Mouse (Mus musculus): ENCODE measurements around the gene Lrrc1. TPM values are rescaled to one million over a fixed set of nuclear protein-coding genes. Genes with fewer than 3 reads are reported as not detected.
A peak's percentile ranks its signal among the peaks of the same experiment; 100 is the strongest.

The Lrrc1 gene
- polyA plus RNA-seq, 1 experiment from 2014 or later = 10.6 TPM

DNA sequence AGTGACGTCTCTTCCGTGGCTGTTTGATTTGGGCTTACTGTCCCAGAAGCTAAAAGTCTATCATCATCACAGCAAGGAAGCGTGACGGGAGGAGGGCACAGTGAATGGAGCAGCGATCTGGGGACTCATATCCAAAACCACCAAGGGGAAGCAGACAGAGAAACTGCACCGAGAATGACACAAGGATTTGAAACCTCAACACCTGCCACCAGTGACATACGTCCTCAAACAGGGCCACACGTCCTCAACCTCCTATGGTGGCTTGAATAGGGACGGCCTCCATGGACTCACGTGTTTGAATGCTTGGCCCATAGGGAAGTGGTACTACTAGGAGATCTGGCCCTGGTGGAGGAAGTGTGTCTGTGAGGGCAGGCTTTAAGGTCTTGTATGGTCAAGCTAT is 153.4 kb downstream of the Lrrc1 start:
- Histone ChIP-seq H3K4me2 (ENCODE audit: low read length) (no peak overlapping the region), H3K27me3 (replicated peaks; ENCODE audit: control insufficient read depth, insufficient read depth, low read length) (no peaks in the 10 kb centered on the region), H3K4me1 (ENCODE audit: control insufficient read depth, insufficient read depth, low read length) (no peaks in the 10 kb centered on the region), H3K4me3 (ENCODE audit: low read depth, low read length) (no peak overlapping the region), H3K9me3 (replicated peaks; ENCODE audit: control insufficient read depth, low read length) (no peaks in the 10 kb centered on the region), H3K36me3 (ENCODE audit: control insufficient read depth, insufficient read depth, low read length) (no peaks in the 10 kb centered on the region), H3K27ac (ENCODE audit: low read depth, low read length) (no peak overlapping the region), H3K9ac (ENCODE audit: low read length) (no peak overlapping the region)
- WGBS = 92% methylated on average over 10 of the region's 10 CpGs
- DNase-seq (ENCODE audit: low spot score) = no peak
- ATAC-seq = no peak

DNA sequence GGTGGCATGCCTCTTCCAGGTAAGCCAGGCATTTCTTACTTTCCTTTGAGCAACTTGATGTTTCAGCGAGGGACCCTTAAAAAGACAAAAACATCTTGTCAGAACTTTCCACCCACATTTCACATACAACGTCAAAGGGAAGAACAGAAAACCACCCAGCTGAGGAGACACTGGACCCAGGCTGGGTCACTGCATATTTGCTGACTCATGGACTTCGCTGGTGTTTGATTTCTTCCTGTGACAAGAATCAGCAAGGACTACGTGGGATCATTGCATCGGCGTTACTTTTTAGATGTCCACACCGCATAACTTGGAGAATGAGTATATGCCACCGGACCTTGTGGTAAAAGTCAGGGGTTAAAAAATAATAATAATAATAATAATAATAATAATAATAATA is 155.7 kb downstream of the Lrrc1 start:
- Histone ChIP-seq H3K27me3 (replicated peaks; ENCODE audit: control insufficient read depth, insufficient read depth, low read length) (no peaks in the 10 kb centered on the region), H3K4me3 (ENCODE audit: low read depth, low read length) (no peak overlapping the region), H3K9ac (ENCODE audit: low read length) (no peak overlapping the region), H3K36me3 (ENCODE audit: control insufficient read depth, insufficient read depth, low read length) (no peaks in the 10 kb centered on the region), H3K27ac (ENCODE audit: low read depth, low read length) (no peak overlapping the region), H3K4me2 (ENCODE audit: low read length) (no peak overlapping the region), H3K4me1 (ENCODE audit: control insufficient read depth, insufficient read depth, low read length) (no peaks in the 10 kb centered on the region), H3K9me3 (replicated peaks; ENCODE audit: control insufficient read depth, low read length) (no peaks in the 10 kb centered on the region)
- WGBS = 94% methylated on average over 8 of the region's 8 CpGs
- ATAC-seq (no peak), DNase-seq (ENCODE audit: low spot score) (no peak)

DNA sequence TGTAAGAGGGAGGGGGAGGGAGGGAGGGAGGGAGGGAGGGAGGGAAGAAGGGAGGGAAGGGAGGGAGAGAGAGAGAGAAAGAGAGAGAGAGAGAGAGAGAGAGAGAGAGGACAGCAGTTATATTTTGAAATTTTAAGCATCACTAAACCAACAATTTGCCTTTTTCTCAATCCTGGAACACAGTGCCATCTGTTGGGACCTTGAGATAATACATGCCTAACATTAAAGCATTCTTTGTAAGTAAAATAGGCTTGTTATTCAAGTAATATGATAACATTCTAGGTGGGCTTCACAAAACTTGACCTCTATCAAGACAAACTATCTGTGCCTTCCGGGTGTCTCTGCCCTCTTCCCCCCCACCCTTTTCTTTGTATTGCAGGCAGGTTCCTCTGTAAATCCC is 157.9 kb downstream of the Lrrc1 start:
- no peak overlapping the region for H3K9ac ChIP-seq (ENCODE audit: low read length)
- no peaks in the 10 kb centered on the region for H3K27me3 ChIP-seq (replicated peaks; ENCODE audit: control insufficient read depth, insufficient read depth, low read length)
- H3K4me1 ChIP-seq (ENCODE audit: control insufficient read depth, insufficient read depth, low read length) = no peaks in the 10 kb centered on the region
- ATAC-seq (no peak), DNase-seq (ENCODE audit: low spot score) (peak; percentile 70)
- H3K9me3 ChIP-seq (replicated peaks; ENCODE audit: control insufficient read depth, low read length) = no peaks in the 10 kb centered on the region
- H3K4me3 ChIP-seq (ENCODE audit: low read depth, low read length) = no peak overlapping the region
- H3K27ac ChIP-seq (ENCODE audit: low read depth, low read length) = no peak overlapping the region
- H3K4me2 ChIP-seq (ENCODE audit: low read length) = no peak overlapping the region
- H3K36me3 ChIP-seq (ENCODE audit: control insufficient read depth, insufficient read depth, low read length) = no peaks in the 10 kb centered on the region
- 37% methylated on average over 1 of the region's 1 CpGs for WGBS

- Histone ChIP-seq H3K36me3 (ENCODE audit: control insufficient read depth, insufficient read depth, low read length) (no peaks in the 10 kb centered on the region), H3K27ac (ENCODE audit: low read depth, low read length) (no peak overlapping the region), H3K27me3 (replicated peaks; ENCODE audit: control insufficient read depth, insufficient read depth, low read length) (no peaks in the 10 kb centered on the region), H3K9ac (ENCODE audit: low read length) (no peak overlapping the region), H3K4me3 (ENCODE audit: low read depth, low read length) (no peak overlapping the region), H3K4me2 (ENCODE audit: low read length) (no peak overlapping the region), H3K9me3 (replicated peaks; ENCODE audit: control insufficient read depth, low read length) (no peaks in the 10 kb centered on the region), H3K4me1 (ENCODE audit: control insufficient read depth, insufficient read depth, low read length) (no peaks in the 10 kb centered on the region)
- no peak for DNase-seq (ENCODE audit: low spot score)
- ATAC-seq = no peak; the same call in 1 of the 2 replicates
- 85% methylated on average over 12 of the region's 12 CpGs for WGBS
These were observed 159.1 kb downstream of the Lrrc1 start for GRCm38 (mm10) chr9:77385611-77386010.

DNA sequence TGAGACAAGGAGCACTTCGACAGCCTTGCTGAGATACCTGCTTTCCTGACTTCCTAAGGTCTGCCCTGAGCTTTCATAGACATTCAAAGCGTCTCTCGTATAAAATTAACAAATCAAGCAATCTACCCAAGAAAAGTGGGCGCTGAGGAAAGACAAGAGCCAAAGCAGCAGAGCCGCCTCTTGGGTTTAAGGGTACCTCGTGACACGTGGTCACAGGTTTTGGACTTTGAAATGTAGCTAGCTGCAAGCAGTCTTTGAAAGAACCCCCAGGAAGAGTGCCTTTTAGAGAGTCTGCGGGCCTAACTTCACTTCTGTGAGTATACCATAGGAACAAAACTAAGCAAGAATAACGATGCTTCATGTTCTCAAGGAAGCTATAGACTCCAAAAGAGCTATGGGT is 160.0 kb downstream of the Lrrc1 start:
- ATAC-seq = no peak
- 86% methylated on average over 9 of the region's 9 CpGs for WGBS

DNA sequence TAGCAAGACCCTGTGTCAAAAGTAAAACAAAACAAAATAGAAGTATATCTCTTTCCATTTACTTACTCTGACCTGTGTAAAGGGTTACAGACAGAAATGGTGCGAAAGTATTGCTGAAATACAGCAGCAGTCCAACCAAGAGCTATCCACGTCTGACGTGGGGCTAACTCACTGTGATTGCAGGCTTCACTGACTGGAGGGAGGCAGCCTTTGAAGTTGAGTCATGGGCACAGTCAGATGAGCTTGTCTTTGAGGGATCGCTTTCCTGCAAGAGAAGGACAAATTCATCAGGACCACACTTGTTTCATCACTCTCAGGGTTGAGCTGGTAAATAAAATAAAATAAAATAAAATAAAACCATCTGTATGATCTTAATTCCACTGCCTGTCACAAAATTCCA is 160.7 kb downstream of the Lrrc1 start:
- no peak for ATAC-seq
- H3K4me2 ChIP-seq (ENCODE audit: low read length) = no peak overlapping the region
- no peak overlapping the region for H3K9ac ChIP-seq (ENCODE audit: low read length)
- H3K4me3 ChIP-seq (ENCODE audit: low read depth, low read length) = no peak overlapping the region
- 85% methylated on average over 4 of the region's 4 CpGs for WGBS
- no peaks in the 10 kb centered on the region for H3K36me3 ChIP-seq (ENCODE audit: control insufficient read depth, insufficient read depth, low read length)
- H3K27ac ChIP-seq (ENCODE audit: low read depth, low read length) = no peak overlapping the region
- H3K27me3 ChIP-seq (replicated peaks; ENCODE audit: control insufficient read depth, insufficient read depth, low read length) = no peaks in the 10 kb centered on the region
- H3K9me3 ChIP-seq (replicated peaks; ENCODE audit: control insufficient read depth, low read length) = no peaks in the 10 kb centered on the region
- no peaks in the 10 kb centered on the region for H3K4me1 ChIP-seq (ENCODE audit: control insufficient read depth, insufficient read depth, low read length)
- no peak for DNase-seq (ENCODE audit: low spot score)

More for the DNA sequence above, 160.0 kb downstream of the Lrrc1 start:
- H3K36me3 ChIP-seq (ENCODE audit: control insufficient read depth, insufficient read depth, low read length) = no peaks in the 10 kb centered on the region
- no peaks in the 10 kb centered on the region for H3K27me3 ChIP-seq (replicated peaks; ENCODE audit: control insufficient read depth, insufficient read depth, low read length)
- no peak overlapping the region for H3K4me3 ChIP-seq (ENCODE audit: low read depth, low read length)
- DNase-seq (ENCODE audit: low spot score) = no peak
- no peak overlapping the region for H3K9ac ChIP-seq (ENCODE audit: low read length)
- H3K4me1 ChIP-seq (ENCODE audit: control insufficient read depth, insufficient read depth, low read length) = no peaks in the 10 kb centered on the region
- H3K27ac ChIP-seq (ENCODE audit: low read depth, low read length) = no peak overlapping the region
- H3K9me3 ChIP-seq (replicated peaks; ENCODE audit: control insufficient read depth, low read length) = no peaks in the 10 kb centered on the region
- no peak overlapping the region for H3K4me2 ChIP-seq (ENCODE audit: low read length)

GRCm38 (mm10) chr9:77382514-77382913 is 162.2 kb downstream of the Lrrc1 start:
- H3K4me1 ChIP-seq (ENCODE audit: control insufficient read depth, insufficient read depth, low read length) = no peaks in the 10 kb centered on the region
- no peak overlapping the region for H3K9ac ChIP-seq (ENCODE audit: low read length)
- no peak overlapping the region for H3K4me2 ChIP-seq (ENCODE audit: low read length)
- H3K36me3 ChIP-seq (ENCODE audit: control insufficient read depth, insufficient read depth, low read length) = no peaks in the 10 kb centered on the region
- no peak overlapping the region for H3K4me3 ChIP-seq (ENCODE audit: low read depth, low read length)
- H3K27ac ChIP-seq (ENCODE audit: low read depth, low read length) = no peak overlapping the region
- ATAC-seq (no peak), DNase-seq (ENCODE audit: low spot score) (no peak)
- no peaks in the 10 kb centered on the region for H3K27me3 ChIP-seq (replicated peaks; ENCODE audit: control insufficient read depth, insufficient read depth, low read length)
- H3K9me3 ChIP-seq (replicated peaks; ENCODE audit: control insufficient read depth, low read length) = no peaks in the 10 kb centered on the region
- 56% methylated on average over 3 of the region's 3 CpGs for WGBS

DNA sequence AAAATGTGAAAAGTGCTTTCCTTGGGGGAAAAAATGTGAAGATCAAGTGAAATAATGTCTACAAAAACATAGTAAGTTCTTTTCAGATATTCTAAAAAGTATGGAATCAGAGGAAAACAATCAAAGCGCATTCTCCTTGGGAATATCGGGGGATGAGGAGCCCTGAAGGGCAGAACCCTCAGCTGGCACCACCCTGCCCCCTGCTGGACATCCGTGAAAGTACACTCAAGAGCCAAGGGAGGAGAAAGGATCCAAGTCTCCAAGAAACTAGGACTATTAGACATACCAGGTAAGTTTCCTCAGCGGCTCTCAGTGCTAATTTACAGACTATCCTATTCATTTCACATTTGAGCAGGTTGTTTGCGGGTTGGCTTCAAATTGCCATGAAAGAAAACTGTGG is 163.1 kb downstream of the Lrrc1 start:
- no peak overlapping the region for H3K9ac ChIP-seq (ENCODE audit: low read length)
- no peak overlapping the region for H3K4me2 ChIP-seq (ENCODE audit: low read length)
- no peaks in the 10 kb centered on the region for H3K4me1 ChIP-seq (ENCODE audit: control insufficient read depth, insufficient read depth, low read length)
- ATAC-seq (peak; percentile 53; the same call in 1 of the 2 replicates), DNase-seq (ENCODE audit: low spot score) (peak; percentile 68)
- no peaks in the 10 kb centered on the region for H3K27me3 ChIP-seq (replicated peaks; ENCODE audit: control insufficient read depth, insufficient read depth, low read length)
- WGBS = 12% methylated on average over 5 of the region's 5 CpGs
- H3K36me3 ChIP-seq (ENCODE audit: control insufficient read depth, insufficient read depth, low read length) = no peaks in the 10 kb centered on the region
- H3K27ac ChIP-seq (ENCODE audit: low read depth, low read length) = no peak overlapping the region
- no peak overlapping the region for H3K4me3 ChIP-seq (ENCODE audit: low read depth, low read length)
- no peaks in the 10 kb centered on the region for H3K9me3 ChIP-seq (replicated peaks; ENCODE audit: control insufficient read depth, low read length)
